Mouse (Mus musculus) mouse embryonic stem cell (cell line): ENCODE measurements around the gene Pphln1.
"Not testable (repeated sequence)": the region's sequence is repeated elsewhere in the genome, so short reads cannot be mapped to it uniquely, and the experiment has no call there.

Experiments
- in situ Hi-C, 2 experiments: fragments of 300-500 bp; cut with MboI; formaldehyde crosslinking; loops; 1 replicate in 1 of 2; 3 replicates in 1 of 2; pipeline ENCODE4 v1.14.3; 2019 to 2020; ENCODE audit warnings: low sequenced_read_pairs in 2 of 2, low pct_unique_long_range_greater_than_20kb in 1 of 2, mixed read lengths in 1 of 2; ENCODE audit not compliant: unreplicated experiment in 1 of 2

Gene Pphln1

DNA sequence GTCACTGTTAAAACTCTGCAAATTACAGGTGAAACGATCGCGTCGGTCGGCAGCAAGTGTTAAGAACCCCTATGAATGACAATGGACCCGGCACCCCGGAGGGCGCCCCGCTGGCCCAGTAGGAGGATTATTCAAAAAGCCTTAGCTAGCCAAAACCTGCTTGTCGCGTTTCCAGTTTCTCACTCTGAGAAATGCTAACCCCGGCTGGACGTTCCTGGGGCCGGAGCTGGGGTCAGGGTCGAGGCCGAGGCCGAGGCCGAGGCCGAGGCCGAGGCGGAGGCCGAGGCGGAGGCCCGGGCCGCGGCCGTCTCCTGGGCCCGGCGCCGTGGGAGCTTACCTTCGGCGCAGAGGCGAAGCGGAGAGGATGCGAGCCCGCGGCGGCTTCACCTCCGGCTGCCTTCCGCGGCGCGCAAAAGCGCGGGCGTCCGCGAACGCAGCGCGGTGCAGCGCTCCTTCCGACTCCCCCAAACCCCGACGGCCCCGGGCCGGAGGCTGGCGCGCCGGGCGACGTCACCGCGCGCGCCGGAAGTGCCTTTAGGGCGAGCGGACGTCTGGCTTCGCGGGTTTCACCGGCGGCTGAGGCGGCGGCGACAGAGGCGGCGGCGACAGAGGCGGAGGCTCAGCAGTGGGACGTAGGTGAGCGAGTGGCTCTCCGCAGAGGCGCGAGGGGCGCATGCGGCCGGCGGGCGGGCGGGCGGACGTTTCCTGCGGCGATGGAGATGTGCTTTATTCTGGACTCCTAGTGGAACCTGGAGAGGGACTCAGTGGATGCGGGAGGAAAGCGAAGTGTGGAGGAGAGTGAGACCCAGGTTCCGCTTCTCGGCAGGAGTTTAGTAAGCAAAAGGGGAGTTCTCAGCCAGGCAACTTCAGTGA is at the start of gene Pphln1, which contains the start of gene Zcrb1:
Gene Pphln1 (plus strand): TSS at position 525 of the 873 bp plus-strand sequence.
Gene Zcrb1 (minus strand): TSS at position 509 of the 873 bp plus-strand sequence.
- in situ Hi-C loops = no loop called here

DNA sequence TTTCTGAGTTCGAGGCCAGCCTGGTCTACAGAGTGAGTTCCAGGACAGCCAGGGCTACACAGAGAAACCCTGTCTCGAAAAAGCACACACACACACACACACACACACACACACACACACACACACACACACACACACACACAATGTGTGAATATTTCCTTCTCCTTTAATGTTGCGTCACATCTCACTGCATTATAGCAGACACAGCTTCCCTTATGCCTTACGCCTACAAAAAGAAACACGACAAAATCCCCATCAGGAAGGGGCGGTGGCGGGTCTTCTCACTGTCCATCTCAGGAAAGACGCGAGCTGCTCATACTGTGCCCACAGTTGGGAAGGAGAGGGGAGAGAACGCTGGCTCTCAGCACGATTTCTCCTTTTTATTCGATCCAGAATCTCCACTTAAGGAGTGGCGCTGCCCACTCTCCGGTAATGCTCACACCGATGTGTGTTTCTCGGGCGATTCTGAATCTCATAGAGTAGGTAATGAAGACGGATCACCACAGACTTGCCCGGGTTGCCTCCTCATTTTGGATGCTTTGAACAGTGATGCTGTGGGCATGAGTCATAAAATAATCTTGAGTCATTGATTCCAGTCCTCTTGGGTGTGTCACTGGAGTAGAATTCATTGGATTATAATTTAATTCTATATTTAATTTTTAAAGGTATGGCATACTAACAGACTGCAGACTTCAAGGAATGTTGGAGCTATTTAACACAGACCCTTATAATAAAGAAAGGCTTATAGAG is 39.6 kb upstream of the Pphln1 start:
- in situ Hi-C loops = no loop called here

DNA sequence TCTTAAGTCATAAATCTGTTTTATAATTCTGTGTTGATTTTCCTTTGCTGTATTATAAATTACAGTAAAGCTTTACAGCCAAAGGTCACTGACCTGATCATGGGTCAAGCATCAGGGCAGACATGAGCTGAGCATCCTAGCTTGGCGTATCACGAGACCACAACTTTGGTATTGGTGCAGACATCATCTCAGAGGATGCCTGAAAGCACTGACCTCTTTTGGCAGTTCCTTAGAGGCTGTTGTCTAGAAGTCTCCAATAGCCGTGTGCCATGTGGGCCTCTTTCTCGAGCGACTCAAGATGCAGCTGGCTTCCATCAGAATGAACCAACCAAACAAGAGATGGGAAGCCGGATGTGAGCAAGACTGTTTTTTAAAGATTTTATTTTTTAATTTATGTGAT is 32.6 kb upstream of the Pphln1 start:
- in situ Hi-C loops = no loop called here

DNA sequence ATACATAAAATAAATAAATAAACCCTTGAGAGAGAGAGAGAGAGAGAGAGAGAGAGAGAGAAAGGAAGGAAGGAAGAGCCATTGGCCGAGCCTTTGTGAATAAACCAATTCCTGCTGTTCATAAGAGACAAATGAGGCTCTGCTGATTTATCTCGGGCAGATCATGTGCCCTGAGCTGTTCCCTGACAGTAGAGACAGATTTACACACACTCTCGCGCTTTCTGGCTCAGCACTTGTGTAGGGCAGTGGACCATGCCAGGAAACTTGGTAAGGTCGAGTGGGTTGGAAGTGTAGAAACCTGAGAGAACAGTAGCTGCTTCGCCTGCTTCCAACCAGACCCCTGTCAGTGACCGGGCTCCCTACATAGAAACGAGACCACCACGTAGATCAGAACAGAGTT is 29.6 kb upstream of the Pphln1 start:
- in situ Hi-C loops = no loop called here

DNA sequence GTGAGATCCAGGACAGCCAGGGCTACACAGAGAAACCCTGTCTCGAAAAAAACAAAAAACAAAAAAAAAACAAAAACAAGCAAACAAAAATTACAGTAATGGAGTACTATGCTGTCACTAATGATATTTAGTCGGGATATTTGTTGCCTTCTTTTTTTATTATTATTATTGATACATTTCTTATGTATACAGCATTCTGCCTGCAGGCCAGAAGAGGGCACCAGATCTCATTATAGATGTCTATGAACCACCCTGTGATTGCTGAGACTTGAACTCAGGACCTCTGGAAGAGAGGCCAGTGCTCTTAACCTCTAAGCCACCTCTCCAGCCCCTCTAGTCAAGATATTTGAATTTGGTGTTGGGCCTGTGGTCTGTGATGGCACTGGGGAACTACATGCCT is 26.3 kb upstream of the Pphln1 start:
- in situ Hi-C loops = no loop called here

DNA sequence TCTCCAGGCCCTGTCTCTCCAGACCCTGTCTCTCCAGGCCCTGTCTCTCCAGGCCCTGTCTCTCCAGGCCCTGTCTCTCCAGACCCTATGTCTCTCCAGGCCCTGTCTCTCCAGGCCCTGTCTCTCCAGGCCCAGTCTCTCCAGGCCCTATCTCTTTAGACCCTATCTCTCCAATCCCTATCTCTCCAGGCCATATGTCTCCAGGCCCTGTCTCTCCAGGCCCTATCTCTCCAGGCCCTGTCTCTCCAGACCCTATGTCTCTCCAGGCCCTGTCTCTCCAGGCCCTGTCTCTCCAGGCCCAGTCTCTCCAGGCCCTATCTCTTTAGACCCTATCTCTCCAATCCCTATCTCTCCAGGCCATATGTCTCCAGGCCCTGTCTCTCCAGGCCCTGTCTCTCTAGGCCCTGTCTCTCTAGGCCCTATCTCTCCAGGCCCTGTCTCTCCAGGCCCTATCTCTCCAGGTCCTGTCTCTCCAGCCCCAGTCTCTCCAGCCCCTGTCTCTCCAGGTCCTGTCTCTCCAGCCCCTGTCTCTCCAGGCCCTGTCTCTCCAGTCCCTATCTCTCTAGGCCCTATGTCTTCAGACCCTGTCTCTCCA is 25.5 kb upstream of the Pphln1 start:
- in situ Hi-C loops = not testable (repeated sequence)

DNA sequence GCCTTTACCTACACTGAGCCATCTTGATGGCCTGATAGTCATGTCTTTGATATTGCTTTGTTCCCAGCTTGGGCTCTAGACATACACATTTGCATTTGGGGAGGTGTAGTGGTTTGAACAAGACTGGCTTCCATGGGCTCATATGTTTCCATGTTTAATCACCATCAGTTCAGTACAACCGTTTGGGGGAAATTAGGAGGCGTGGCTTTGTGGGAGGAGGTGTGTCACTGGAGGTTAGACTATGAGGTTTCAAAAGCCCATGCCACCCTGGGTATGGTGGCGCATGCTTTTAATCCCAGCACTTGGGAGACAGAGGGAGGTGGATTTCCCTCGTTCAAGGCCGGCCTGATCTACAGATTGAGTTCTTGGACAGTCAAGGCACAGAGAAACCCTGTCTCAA is 22.5 kb upstream of the Pphln1 start:
- in situ Hi-C loops = no loop called here

DNA sequence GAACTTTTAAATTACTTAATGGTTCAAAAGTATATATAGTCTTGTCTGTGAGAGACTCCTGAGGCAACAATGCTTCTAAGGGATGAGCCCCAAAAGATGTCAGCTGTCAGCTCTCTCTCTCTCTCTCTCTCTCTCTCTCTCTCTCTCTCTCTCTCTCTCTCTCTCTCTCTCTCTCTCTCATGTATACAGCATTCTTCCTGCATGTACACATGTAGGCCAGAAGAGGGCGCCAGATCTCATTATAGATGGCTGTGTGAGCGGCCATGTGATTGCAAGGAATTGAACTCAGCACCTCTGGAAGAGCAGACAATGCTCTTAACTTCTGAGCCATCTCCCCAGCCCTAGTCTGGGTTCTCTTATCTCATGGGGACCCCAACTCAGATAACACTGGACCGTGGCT is 19.0 kb upstream of the Pphln1 start:
- in situ Hi-C loops = no loop called here

DNA sequence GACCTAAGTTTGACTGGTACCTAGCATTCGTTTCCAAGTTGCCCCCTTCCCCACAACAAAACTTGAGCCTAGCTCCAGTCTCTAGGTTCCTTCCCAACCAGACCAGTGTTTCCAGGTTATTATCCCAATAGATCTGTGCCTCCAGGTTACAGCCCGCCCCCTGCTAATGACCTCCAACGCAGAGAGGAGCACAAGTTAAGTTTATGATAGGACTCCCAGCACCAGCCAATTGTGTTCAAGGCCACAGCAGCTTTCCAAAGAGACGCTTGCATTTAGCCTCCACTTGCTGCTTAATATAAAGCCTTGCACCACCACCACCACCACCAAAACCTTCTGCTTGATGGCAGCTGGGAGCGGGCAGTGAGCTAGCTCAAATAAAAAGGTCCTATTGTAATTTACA is 16.8 kb upstream of the Pphln1 start:
- in situ Hi-C loops = no loop called here

DNA sequence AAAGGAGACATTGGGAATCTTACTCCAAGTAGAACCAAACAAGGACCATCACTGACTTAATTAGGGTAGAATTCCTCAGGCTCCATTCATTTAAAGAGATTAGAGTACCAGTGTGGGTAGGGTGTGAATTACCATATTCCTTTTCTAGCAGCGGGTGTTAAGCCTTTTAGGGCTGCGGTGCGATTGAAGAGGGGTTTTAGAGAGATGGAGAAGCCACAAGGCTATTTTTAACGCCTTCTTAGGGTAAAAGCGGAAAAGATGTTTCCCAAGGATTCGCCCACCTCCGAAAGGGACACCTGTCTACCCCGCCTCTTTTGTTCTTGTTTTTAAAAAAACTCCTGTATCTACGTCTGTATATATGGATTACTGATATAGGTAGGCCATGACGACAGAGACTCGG is 881 bp upstream of the Pphln1 start:
- in situ Hi-C loops = no loop called here

DNA sequence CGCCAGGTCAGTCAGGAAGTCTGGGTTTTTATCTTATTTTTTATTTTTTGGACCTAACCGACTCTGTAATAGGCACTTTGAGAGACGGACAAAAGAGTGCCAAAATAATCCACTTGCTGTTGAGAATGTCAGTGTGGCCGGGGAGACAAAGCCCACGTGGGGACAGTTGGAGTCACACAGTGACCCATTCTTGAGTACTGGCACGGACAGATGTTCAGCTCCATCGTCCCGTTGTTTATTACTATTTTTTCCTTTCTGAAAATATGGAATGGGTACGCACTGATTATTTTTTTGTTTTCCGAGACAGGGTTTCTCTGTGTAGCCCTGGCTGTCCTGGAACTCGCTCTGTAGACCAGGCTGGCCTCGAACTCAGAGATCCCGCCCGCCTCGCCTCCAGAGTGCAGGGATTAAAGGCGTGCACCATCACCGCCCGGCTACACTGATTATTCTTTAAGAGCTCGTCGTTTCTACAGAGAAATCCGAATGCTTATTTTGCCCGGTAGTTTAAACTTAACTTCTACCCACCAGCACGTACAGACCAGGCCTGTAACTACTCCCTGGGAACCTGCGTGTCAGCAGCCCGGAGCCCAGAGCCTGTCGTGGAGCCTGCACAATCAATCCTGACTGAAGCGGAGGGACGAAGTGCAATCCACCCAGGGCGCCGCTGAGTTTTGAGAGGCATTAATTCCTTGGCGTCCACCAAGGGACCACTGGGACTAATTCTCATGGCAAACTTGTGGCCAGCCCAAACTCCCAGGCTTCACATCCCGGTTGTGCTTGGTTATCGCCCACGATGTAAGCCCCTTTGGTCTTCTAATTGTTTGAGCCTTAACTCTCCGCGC is 770 bp downstream of the Pphln1 start:
- in situ Hi-C loops = no loop called here

DNA sequence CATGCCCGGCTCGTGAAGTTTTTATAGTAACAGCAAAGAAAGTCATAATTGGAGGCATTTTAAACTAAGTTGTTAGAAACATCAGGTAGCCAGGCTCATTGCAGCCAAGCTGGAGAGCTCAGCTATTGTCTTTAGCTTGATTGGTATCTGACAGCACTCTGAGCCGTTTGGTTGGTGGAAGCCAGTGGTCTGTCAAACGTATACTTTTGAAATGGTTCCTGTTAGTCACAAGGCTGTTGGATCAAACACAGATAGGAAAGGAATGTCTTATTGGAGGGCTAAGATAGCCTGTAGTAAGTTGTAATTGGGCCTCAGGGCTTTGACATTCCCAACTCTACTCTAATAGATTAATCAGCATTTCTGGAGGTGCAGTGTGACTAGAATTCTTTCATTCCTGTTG is 3.3 kb downstream of the Pphln1 start:
- in situ Hi-C loops = no loop called here

DNA sequence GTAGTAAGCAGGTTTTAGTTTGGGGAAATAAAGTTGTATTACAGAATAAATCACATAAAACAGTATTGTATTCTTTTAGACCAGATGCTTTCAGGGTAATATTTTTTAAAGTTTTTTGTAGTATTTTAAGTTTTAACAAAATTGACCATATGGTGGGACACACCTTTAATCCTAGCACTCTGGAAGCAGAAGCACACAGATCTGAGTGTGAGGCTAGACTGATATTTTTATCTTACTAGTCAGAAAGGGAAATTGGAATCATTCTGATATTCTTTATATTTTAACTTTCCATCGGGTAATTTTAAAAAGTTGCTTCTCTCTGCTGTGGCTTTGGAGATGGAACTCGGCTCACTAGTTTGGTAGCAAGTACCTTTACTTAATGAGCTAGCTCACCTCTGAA is 4.6 kb downstream of the Pphln1 start:
- in situ Hi-C loops = no loop called here

DNA sequence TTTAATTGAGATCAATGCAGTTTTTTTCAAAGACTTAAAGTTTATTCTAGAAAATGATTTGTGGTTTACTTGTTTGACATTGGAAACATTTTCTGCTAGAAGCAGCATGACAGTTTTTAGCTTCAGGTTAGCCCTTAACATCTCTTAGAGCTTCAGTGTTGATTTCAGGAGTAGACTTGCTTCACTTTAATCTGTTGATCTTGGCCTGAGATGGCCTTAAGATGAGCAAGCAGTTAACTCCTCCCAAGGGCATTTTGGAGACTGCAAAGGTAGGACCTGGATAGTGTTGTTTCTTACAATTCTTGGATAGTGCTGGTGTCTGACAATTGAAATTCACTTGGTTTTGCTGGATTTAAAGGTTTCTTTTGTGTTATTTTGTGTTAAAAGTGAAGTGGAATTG is 6.7 kb downstream of the Pphln1 start:
- in situ Hi-C loops = no loop called here

DNA sequence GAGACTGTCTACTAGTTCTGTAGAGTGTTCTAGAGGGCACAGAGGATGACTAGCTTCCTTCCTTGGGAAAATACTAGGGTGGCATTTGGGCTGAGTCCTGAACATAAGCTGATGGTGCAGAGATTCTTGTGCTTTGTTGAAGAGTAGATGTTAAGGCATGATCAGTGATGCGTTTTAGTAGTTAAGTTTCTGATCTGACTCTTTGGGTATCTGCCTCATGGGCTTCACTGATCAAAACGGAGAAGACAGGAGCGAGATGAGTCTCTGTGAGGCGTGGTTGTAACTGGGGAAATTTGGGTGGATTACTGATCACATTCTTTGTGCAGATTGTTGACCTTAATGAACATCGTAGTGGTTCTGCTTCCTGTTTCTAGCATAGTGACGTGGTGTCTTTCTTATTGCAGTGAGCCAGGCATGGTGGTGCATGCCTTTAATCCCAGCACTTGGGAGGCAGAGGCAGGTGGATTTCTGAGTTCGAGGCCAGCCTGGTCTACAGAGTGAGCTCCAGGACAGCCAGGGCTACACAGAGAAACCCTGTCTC is 7.4 kb downstream of the Pphln1 start:
- in situ Hi-C loops = no loop called here

DNA sequence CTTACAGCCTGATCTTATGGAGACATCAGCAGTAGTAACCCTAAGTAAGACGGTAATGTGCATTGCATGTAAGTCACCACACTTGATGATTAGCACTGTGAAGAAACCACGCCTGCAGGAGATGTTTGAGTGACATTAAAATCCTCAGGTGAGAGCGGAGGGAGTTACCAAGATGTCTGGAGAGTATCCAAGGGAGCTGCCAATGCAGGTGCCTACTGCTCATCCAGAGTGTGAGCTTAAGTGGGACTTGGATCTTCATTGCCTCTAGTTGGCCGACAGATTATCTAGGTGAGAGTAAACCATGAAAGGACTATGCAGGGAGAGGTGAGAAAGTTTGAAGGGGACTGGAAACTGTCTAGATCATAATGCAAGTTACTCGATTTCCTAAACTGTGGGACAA is 8.3 kb downstream of the Pphln1 start:
- in situ Hi-C loops = no loop called here

DNA sequence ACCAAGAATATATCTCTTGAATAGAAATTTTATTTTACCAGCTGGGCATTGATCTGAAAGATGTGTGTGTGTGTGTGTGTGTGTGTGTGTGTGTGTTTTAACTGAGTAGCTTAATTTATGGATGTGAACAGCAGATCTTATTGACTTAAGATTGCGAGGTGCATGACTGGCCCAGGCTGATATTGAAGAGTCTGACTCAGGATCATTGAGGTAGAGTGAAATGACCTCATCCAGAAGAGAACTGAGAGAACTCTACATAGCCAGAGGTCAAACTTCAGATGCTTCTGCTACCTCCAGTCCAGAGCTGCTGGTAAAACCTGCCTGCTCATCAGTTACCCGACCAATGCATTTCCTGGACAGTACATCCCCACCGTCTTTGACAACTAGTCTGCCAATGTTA is 14.3 kb downstream of the Pphln1 start:
- in situ Hi-C loops = no loop called here

DNA sequence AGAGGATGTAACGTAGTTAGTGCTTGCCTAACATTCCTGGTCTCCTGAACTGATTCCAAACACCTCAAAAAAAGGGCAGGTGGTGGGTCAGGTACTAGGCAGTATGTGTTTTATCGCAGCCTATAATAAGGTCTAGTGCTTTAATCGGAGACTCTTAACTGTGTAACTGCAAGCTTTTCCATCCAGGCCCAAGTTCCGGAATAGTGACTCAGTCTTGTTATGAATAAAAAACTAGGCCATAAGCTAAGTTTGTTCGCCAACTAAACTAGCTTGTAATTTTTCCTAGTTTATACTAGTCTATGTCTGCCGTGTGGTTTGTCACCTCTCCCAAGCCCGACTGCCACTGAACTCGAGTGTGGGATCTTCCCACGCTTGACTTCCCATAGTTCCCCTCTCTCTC is 16.3 kb downstream of the Pphln1 start:
- in situ Hi-C loops = no loop called here
